ENCODE assay signal across 30 mouse cellular contexts in the genomic region with DNA sequence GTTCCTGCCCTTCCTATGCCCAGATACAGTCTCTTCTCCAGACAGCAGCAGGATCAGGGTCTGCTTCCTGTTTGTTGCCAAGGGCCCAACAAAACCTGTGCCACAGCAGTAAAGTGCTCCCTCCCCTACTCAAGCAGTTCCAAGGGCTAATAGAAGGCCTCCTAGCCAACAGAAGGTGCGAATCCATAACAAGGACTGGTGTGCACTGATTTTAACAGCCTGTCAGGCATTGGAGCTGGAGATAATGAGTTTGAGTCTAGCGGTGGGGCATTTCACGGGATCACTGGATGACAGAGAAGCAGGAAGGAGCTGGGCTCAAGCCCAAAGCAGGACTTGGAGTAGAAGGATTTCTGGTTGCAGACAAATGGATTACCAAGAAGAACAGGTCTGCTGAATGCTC.
"Had no signal": no experiment of that assay in that cellular context is flagged by ENCODE, and none has a peak within 500 bp of the region (broad histone marks: within the 10 kb centered on the region; RNA-seq: fewer than 3 reads in every experiment).

No protein-coding gene starts in this region.

- H3K27me3 ChIP-seq: heart, embryonic 13.5 days; heart, embryonic 15.5 days; hindbrain, embryonic 13.5 days; hindbrain, embryonic 15.5 days; kidney, embryonic 15.5 days; limb, embryonic 12.5 days; liver, embryonic 13.5 days; liver, embryonic 15.5 days had no signal

- H3K27ac ChIP-seq: gastrocnemius, adult 2 months; heart, adult 2 months; heart, embryonic 13.5 days; heart, embryonic 15.5 days; hindbrain, embryonic 13.5 days; hindbrain, embryonic 15.5 days; hindbrain, postnatal 0 days; kidney, embryonic 15.5 days; kidney, postnatal 0 days; limb, embryonic 12.5 days; liver, embryonic 13.5 days; liver, embryonic 15.5 days had no signal

- H3K9ac ChIP-seq: heart, embryonic 13.5 days; heart, embryonic 15.5 days; hindbrain, embryonic 13.5 days; hindbrain, embryonic 15.5 days; kidney, embryonic 15.5 days; limb, embryonic 12.5 days; liver, embryonic 13.5 days; liver, embryonic 15.5 days; liver, postnatal 0 days had no signal

- H3K9me3 ChIP-seq: heart, embryonic 13.5 days; heart, embryonic 15.5 days; hindbrain, embryonic 13.5 days; hindbrain, embryonic 15.5 days; kidney, embryonic 15.5 days; limb, embryonic 12.5 days; liver, embryonic 13.5 days; liver, embryonic 15.5 days had no signal

- H3K4me2 ChIP-seq: heart, embryonic 11.5 days; heart, embryonic 13.5 days; heart, embryonic 15.5 days; hindbrain, embryonic 13.5 days; hindbrain, embryonic 15.5 days; kidney, embryonic 15.5 days; limb, embryonic 12.5 days; liver, embryonic 11.5 days; liver, embryonic 13.5 days; liver, embryonic 15.5 days had no signal

- H3K4me3 ChIP-seq: gastrocnemius, adult 2 months; heart, adult 2 months; heart, embryonic 13.5 days; heart, embryonic 15.5 days; hindbrain, embryonic 13.5 days; hindbrain, embryonic 15.5 days; kidney, embryonic 15.5 days; limb, embryonic 12.5 days; liver, embryonic 13.5 days; liver, embryonic 15.5 days had no signal

- H3K4me1 ChIP-seq: heart, embryonic 15.5 days; hindbrain, embryonic 13.5 days; hindbrain, embryonic 15.5 days; limb, embryonic 12.5 days; liver, embryonic 13.5 days; liver, embryonic 15.5 days had no signal

- H3K36me3 ChIP-seq: heart, embryonic 13.5 days; heart, embryonic 15.5 days; hindbrain, embryonic 13.5 days; hindbrain, embryonic 15.5 days; kidney, embryonic 15.5 days; limb, embryonic 12.5 days; liver, embryonic 13.5 days; liver, embryonic 15.5 days had no signal

- ATAC-seq: hindbrain, postnatal 0 days; intestine, embryonic 16.5 days; liver, postnatal 0 days had no signal

- DNase-seq: gastrocnemius, adult 2 months; gastrocnemius, postnatal 10 days; gastrocnemius, postnatal 36 days; heart, adult 11 months; heart, adult 2 months; heart, postnatal 14 days; heart, postnatal 36 days; kidney, adult 11 months; kidney, adult 2 months; kidney, adult 9 months; kidney, postnatal 14 days; kidney, postnatal 36 days; layer of hippocampus, adult 9-11 months; layer of hippocampus, postnatal 36 days; left cerebral cortex, postnatal 4 days; liver; liver, embryonic 13.5 days; liver, postnatal 0 days had no signal
